Mouse (Mus musculus) thymus, adult 2 months (tissue): ENCODE data around the gene Lcn3. TPM values are rescaled to one million over a fixed set of nuclear protein-coding genes. Genes with fewer than 3 reads are reported as not detected.
"Not testable (repeated sequence)": the region's sequence is repeated elsewhere in the genome, so short reads cannot be mapped to it uniquely, and the experiment has no call there.

Source experiments
- DNase-seq: peaks from one replicate; pipeline ENCODE4 v3.0.0; 2021
- H3K27ac ChIP-seq: fragments of 200-500 bp; 2 replicates; pipeline ENCODE4 v1.5.1; 2012; ENCODE audit warnings: low read length, control low read depth; ENCODE audit not compliant: control insufficient read depth, insufficient read depth
- H3K27me3 ChIP-seq: fragments of 200-500 bp; 2 replicates; pipeline ENCODE4 v1.6.1; 2012; ENCODE audit warnings: mild to moderate bottlenecking, low read length, moderate library complexity, mixed read lengths; ENCODE audit not compliant: control insufficient read depth, insufficient read depth
- H3K36me3 ChIP-seq: fragments of 200-500 bp; 2 replicates; pipeline ENCODE4 v1.6.1; 2012; ENCODE audit warnings: mild to moderate bottlenecking, low read length, moderate library complexity; ENCODE audit not compliant: control insufficient read depth, insufficient read depth
- H3K4me1 ChIP-seq: fragments of 200-500 bp; replicated peaks from 2 replicates; pipeline ENCODE4 v1.6.1; 2012; ENCODE audit warnings: low read length; ENCODE audit not compliant: control insufficient read depth, insufficient read depth
- H3K4me3 ChIP-seq: fragments of 200-500 bp; 2 replicates; pipeline ENCODE4 v1.5.1; 2012; ENCODE audit warnings: mild to moderate bottlenecking, low read length, control low read depth, moderate library complexity; ENCODE audit not compliant: control insufficient read depth, insufficient read depth
- CTCF ChIP-seq: fragments of 200-500 bp; IDR thresholded peaks from 2 replicates; pipeline ENCODE4 v1.5.1; 2012; ENCODE audit warnings: mild to moderate bottlenecking, control low read depth, low read length, moderate library complexity, borderline replicate concordance; ENCODE audit not compliant: control insufficient read depth, poor library complexity, insufficient read depth; ENCODE audit errors: extremely low read depth
- POLR2A ChIP-seq: fragments of 200-500 bp; IDR thresholded peaks from 2 replicates; pipeline ENCODE4 v1.6.1; 2012; ENCODE audit warnings: mild to moderate bottlenecking, low read length, control low read depth, moderate library complexity; ENCODE audit not compliant: control insufficient read depth, poor library complexity, insufficient read depth; ENCODE audit errors: extremely low read depth
- WGBS: fragments of 180-500 bp; shearing (Covaris S2); methylation state at CpG from one replicate; pipeline ENCODE4 v1.1.7; 2018; 5-methylcytosine and 5-hydroxymethylcytosine counted together
- polyA plus RNA-seq: library from polyadenylated mRNA; depleted of rRNA; stranded (reverse); fragments of >200 nt; gene quantifications from 2 replicates; pipeline ENCODE4 v1.2.3, GENCODE M21; 2012; rRNA removed

The Lcn3 gene
- polyA plus RNA-seq, 1 experiment, result 0.16 TPM

- Histone ChIP-seq H3K27me3 (no peaks in the 10 kb centered on the region), H3K4me1 (no peaks in the 10 kb centered on the region), H3K36me3 (no peaks in the 10 kb centered on the region), H3K4me3 (no peak overlapping the region), H3K27ac (no peak overlapping the region)
- 86% methylated on average over 5 of the region's 5 CpGs for WGBS
- no peak for TF ChIP-seq POLR2A
- TF ChIP-seq CTCF, result no peak
- no peak for DNase-seq
These were observed 48.0 kb downstream of the Lcn3 start for GRCm38 (mm10) chr2:25813364-25813763.

GRCm38 (mm10) chr2:25815748-25816147 is 50.4 kb downstream of the Lcn3 start, which contains the start of gene Glt6d1:
Gene Glt6d1 (minus strand): TSS chr2:25815848.
- H3K27me3 ChIP-seq, H3K4me3 ChIP-seq, H3K27ac ChIP-seq, DNase-seq, H3K4me1 ChIP-seq, H3K36me3 ChIP-seq: not testable (repeated sequence)
- WGBS, result 71% methylated on average over 1 of the region's 1 CpGs

Other genes with a start within 250 kb of the Lcn3 start
- 47.7 and 49.9 TPM in 2 replicates for gene Traf2, start 218.6 kb upstream of the Lcn3 start, polyA plus RNA-seq
- gene Edf1, start 207.7 kb upstream of the Lcn3 start, polyA plus RNA-seq, result 142 and 152 TPM in 2 replicates
- gene Mamdc4, start 190.7 kb upstream of the Lcn3 start, polyA plus RNA-seq, result 18.9 and 25.8 TPM in 2 replicates
- gene Phpt1, start 190.3 kb upstream of the Lcn3 start, polyA plus RNA-seq, result 73.6 and 94.7 TPM in 2 replicates
- 7.0 and 7.4 TPM in 2 replicates for gene Ajm1, start 183.8 kb upstream of the Lcn3 start, polyA plus RNA-seq
- gene Rabl6, start 157.0 kb upstream of the Lcn3 start, polyA plus RNA-seq, result 83.4 and 89.6 TPM in 2 replicates
- gene Ccdc183, start 147.9 kb upstream of the Lcn3 start, polyA plus RNA-seq, result not detected in 2 replicates
- gene Tmem141, start 143.6 kb upstream of the Lcn3 start, polyA plus RNA-seq, result 4.9 and 12.3 TPM in 2 replicates
- 7.8 TPM in 2 replicates for gene Fcna, start 137.5 kb upstream of the Lcn3 start, polyA plus RNA-seq
- gene Lcn8, start 112.4 kb upstream of the Lcn3 start, polyA plus RNA-seq, result 0.24 TPM in 1 of 2 replicates, not detected in the other
- not detected in 2 replicates for gene Lcn5, start 107.6 kb upstream of the Lcn3 start, polyA plus RNA-seq
- gene Lcn6, start 88.8 kb upstream of the Lcn3 start, polyA plus RNA-seq, result 0.20 and 0.26 TPM in 2 replicates
- gene Lcn10, start 82.8 kb upstream of the Lcn3 start, polyA plus RNA-seq, result 0.73 and 0.84 TPM in 2 replicates
- gene Obp2a, start 65.5 kb upstream of the Lcn3 start, polyA plus RNA-seq, result 0.45 and 0.54 TPM in 2 replicates
- 36.4 and 43.2 TPM in 2 replicates for gene Bmyc, start 58.8 kb upstream of the Lcn3 start, polyA plus RNA-seq
- gene Obp2b, start 28.6 kb upstream of the Lcn3 start, polyA plus RNA-seq, result not detected in 2 replicates
- gene Lcn11, start 11.4 kb downstream of the Lcn3 start, polyA plus RNA-seq, result 0.23 and 0.49 TPM in 2 replicates
- gene Gm13539, start 16.7 kb downstream of the Lcn3 start, polyA plus RNA-seq, result 1.0 and 2.4 TPM in 2 replicates
- not detected in 2 replicates for gene Glt6d1, start 50.3 kb downstream of the Lcn3 start, polyA plus RNA-seq
- gene Lcn9, start 57.6 kb downstream of the Lcn3 start, polyA plus RNA-seq, result not detected in 2 replicates
- 0.09 and 0.18 TPM in 2 replicates for gene Sohlh1, start 81.7 kb downstream of the Lcn3 start, polyA plus RNA-seq
- gene Kcnt1, start 98.2 kb downstream of the Lcn3 start, polyA plus RNA-seq, result 1.1 and 1.2 TPM in 2 replicates
- 20.7 and 21.7 TPM in 2 replicates for gene Camsap1, start 217.7 kb downstream of the Lcn3 start, polyA plus RNA-seq